In genomic region chr16:22286996-22287395, GRCm38 (mm10) we compare ENCODE assay signal across 33 mouse cellular contexts.
"Had no signal": no experiment of that assay in that cellular context is flagged by ENCODE, and none has a peak within 500 bp of the region (broad histone marks: within the 10 kb centered on the region; RNA-seq: fewer than 3 reads in every experiment).

No protein-coding gene starts in this region.

- DNase-seq: heart, postnatal 10 days; heart, postnatal 14 days; heart, postnatal 36 days; kidney, adult 11 months; kidney, adult 18-20 months; kidney, adult 2 months; kidney, adult 8-10 months; kidney, adult 9 months; kidney, postnatal 10 days; kidney, postnatal 14 days; kidney, postnatal 25 days; kidney, postnatal 36 days; kidney, postnatal 4 days; layer of hippocampus, adult 9-11 months; layer of hippocampus, postnatal 36 days had no signal

- ATAC-seq: hindbrain, embryonic 16.5 days; hindbrain, postnatal 0 days; inflammation-experienced regulatory T-cells, adult 6 months; intestine, embryonic 15.5 days; intestine, embryonic 16.5 days; intestine, postnatal 0 days had no signal

- H3K27ac ChIP-seq: heart, embryonic 13.5 days; heart, embryonic 15.5 days; hindbrain, embryonic 10.5 days; hindbrain, embryonic 12.5 days; hindbrain, embryonic 13.5 days; hindbrain, embryonic 14.5 days; hindbrain, embryonic 15.5 days; hindbrain, postnatal 0 days; intestine, embryonic 15.5 days; kidney, embryonic 15.5 days; kidney, postnatal 0 days; layer of hippocampus, adult 2 months; left cerebral cortex, adult 2 months had no signal

- H3K9me3 ChIP-seq: heart, embryonic 15.5 days; hindbrain, embryonic 15.5 days; intestine, embryonic 15.5 days; kidney, embryonic 15.5 days had no signal

- H3K9ac ChIP-seq: heart, embryonic 13.5 days; heart, embryonic 15.5 days; hindbrain, embryonic 12.5 days; hindbrain, embryonic 13.5 days; hindbrain, embryonic 14.5 days; hindbrain, embryonic 15.5 days; intestine, embryonic 15.5 days; kidney, embryonic 15.5 days had no signal

- H3K4me2 ChIP-seq: heart, embryonic 11.5 days; heart, embryonic 13.5 days; heart, embryonic 15.5 days; hindbrain, embryonic 12.5 days; hindbrain, embryonic 13.5 days; hindbrain, embryonic 14.5 days; hindbrain, embryonic 15.5 days; intestine, embryonic 15.5 days; kidney, embryonic 15.5 days had no signal

- H3K27me3 ChIP-seq: heart, embryonic 13.5 days; heart, embryonic 15.5 days; hindbrain, embryonic 12.5 days; hindbrain, embryonic 13.5 days; hindbrain, embryonic 15.5 days; intestine, embryonic 15.5 days; kidney, embryonic 15.5 days had no signal

- H3K4me3 ChIP-seq: heart, embryonic 13.5 days; heart, embryonic 15.5 days; hindbrain, embryonic 10.5 days; hindbrain, embryonic 12.5 days; hindbrain, embryonic 13.5 days; hindbrain, embryonic 15.5 days; intestine, embryonic 15.5 days; kidney, embryonic 15.5 days; layer of hippocampus, adult 2 months; left cerebral cortex, adult 2 months had no signal

- H3K4me1 ChIP-seq: heart, embryonic 13.5 days; heart, embryonic 15.5 days; hindbrain, embryonic 10.5 days; hindbrain, embryonic 12.5 days; hindbrain, embryonic 13.5 days; hindbrain, embryonic 15.5 days; intestine, embryonic 15.5 days; kidney, embryonic 15.5 days had no signal

- H3K36me3 ChIP-seq: heart, embryonic 13.5 days; heart, embryonic 15.5 days; hindbrain, embryonic 10.5 days; hindbrain, embryonic 12.5 days; hindbrain, embryonic 13.5 days; hindbrain, embryonic 15.5 days; intestine, embryonic 15.5 days; kidney, embryonic 15.5 days had no signal
